Mouse (Mus musculus): ENCODE results near the gene Emc10.

Emc10 gene

DNA sequence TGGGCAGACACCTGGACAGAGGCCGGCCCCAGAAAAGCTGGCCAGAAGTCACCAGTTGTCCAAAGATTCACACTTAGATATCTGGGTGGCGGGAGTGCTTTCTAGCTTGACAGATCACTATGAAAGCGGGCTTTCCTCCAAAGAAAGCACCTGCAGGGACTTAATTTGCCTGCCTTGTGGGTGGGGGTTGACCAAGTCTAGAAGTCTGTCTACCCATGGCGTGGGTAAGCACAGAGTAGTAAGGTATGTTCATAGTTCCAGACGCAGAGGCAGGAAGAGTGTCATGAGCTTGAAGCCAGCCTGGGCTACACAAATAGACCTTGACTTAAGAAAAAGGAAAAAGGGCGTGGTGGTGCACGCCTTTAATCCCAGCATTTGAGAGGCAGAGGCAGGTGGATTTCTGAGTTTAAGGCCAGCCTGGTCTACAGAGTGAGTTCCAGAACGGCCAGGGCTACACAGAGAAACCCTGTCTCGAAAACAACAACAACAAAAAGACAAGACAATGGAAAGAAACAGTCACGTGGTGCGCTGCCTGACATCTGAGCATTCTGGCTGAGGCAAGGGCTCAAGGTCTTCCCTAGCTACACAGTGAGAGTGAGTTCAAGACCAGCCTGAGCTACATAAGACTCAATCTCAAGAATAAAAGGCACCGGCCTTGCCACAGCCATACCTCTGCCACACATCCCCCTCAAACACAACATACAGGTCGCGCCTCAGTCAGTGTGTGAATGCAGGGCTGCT is 30.3 kb upstream of the Emc10 start:
- peak; percentile 76 for DNase-seq (ENCODE audit: low read depth, low spot score)

- DNase-seq (ENCODE audit: low read depth, low spot score), result peak; percentile 24
Measured at GRCm38 (mm10) chr7:44525126-44525832, 28.9 kb upstream of the Emc10 start.

DNA sequence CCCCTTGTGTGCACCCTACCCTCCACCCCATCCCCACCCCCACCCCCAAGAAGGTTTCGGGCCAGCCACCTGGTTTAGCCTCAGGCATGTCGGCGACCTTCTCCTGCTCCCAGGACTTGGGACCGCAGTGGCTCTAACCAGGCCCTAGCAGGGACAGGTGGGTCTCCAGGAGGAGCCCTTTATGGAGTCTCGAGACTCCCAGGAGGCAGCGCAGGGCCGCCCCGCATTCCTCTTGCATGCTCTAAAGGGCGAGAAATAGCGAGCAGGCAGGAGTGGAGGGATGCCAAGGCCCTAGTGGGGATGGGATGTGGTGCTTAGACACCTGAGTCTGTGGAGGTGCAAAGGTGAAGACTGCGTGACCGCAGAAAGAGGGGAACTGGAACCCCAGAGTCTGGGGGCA is 28.2 kb upstream of the Emc10 start, which contains the start of gene Mybpc2:
Gene Mybpc2 (minus strand): TSS at position 155 of the 400 bp plus-strand sequence.
- no peak for DNase-seq (ENCODE audit: low read depth, low spot score)

GRCm38 (mm10) chr7:44523056-44523455 is 26.7 kb upstream of the Emc10 start:
- no peak for DNase-seq (ENCODE audit: low read depth, low spot score)

GRCm38 (mm10) chr7:44521710-44522109 is 25.4 kb upstream of the Emc10 start:
- peak; percentile 72 for DNase-seq (ENCODE audit: low read depth, low spot score)

DNA sequence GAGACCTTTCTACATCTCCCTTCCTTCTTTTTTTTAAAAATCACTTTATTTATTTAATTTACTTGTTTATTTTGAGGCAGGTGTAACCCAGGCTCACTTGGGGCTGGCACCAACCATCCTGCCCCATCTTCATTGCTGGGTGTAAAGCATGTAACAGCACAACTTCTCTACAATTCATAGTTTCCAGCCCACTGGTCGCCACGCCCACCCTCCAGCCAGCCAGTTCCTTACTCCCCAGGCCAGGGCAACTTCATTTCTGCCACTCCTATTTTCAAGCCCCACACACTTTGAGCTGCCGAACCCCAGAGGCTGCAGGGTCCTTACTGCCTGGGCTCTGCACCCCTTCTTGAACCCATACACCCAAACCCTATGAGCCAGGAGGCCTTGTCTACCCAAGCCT is 24.7 kb upstream of the Emc10 start:
- peak; percentile 53 for DNase-seq (ENCODE audit: low read depth, low spot score)

DNA sequence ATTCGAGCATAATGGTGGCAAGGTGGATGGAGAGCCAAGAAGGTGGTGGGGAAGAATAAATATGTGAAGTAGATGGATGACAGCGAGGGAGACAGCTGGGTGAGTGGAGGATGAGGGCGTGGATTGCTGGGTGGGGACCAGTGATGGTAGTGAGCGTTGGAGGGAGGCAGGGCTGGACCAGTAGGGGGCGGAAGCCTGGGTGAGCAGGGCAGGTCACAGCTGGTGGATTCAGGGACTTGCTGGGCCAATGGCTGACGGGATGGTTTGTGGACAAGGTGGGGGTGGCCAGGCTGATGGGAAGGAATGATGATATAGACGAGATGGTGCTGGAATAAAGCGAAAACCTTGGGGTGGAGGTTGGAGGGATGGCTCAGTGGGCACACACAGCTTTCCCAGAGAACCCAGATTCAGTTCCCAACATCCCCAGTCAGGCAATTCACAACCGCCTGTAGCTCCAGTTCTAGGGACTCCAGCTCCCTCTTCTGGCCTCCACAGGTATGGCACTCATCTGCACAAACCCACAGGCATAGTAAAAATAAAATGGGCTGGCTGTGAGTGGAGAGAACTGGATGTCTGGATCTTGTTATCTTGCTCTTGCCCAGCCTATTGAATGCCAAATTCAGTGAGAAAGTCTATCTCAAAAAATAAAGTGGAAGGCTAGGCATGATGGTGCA is 23.0 kb upstream of the Emc10 start:
- peak; percentile 48 for DNase-seq (ENCODE audit: low read depth, low spot score)

- no peak for DNase-seq (ENCODE audit: low read depth, low spot score)
Measured at GRCm38 (mm10) chr7:44507491-44507890, 11.2 kb upstream of the Emc10 start.

- DNase-seq (ENCODE audit: low read depth, low spot score), result peak; percentile 75
Measured at GRCm38 (mm10) chr7:44501563-44502115, 5.3 kb upstream of the Emc10 start.

GRCm38 (mm10) chr7:44500046-44500445 is 3.7 kb upstream of the Emc10 start:
- DNase-seq (ENCODE audit: low read depth, low spot score), result no peak

DNA sequence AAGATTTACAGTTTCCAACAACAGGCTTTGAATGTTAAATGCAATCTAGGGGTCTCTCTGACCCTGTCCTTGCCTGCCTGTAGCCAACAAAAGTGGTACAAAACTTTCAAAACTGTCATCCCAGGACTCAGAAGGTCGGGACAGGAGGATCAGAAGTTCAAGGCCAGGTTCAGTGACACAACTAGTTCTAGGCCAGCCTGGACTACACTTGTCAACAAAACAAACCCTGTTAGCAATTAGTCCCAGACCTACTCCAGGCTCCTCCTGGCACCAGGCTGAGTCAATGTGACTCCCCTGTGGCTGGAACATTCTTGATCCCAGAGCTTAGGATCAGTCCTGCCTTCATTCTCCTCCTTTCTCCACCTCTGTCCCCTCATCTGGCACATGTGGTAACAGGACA is 2.6 kb upstream of the Emc10 start:
- DNase-seq (ENCODE audit: low read depth, low spot score), result no peak

DNA sequence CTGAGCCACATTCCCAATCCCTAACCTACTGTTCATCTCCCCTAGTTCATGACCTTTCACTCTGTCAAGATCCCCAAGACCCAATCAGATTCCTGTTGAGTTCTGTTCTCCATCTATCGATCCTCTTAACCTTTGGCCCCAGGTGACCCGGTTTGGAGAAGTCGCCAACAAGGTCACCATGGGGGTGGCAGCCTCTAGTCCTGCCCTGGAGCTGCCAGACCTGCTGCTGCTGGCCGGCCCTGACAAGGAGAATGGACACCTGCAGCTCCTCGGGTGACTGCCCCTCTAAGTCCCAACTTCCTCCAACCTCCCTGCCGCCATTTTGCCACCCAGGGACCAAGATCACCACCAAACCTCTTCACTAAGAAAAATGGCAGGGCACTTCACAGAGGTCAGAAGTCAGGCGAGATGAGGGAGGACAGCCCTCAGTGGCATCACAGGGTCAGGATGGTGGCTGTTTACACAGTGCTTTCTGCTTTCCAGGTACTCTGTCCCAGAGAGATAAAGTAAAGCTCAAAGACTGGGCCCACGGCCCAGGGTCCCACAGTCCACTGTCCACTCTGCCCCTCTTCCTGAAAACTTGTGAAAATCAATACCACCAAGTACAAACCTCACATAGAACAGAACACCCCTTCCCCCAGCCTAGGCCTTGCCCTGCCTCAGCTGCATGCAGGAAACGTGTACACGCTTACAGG is 1.2 kb upstream of the Emc10 start:
- DNase-seq (ENCODE audit: low read depth, low spot score), result peak; percentile 39

- DNase-seq (ENCODE audit: low read depth, low spot score), result no peak
Measured at GRCm38 (mm10) chr7:44496771-44497109, 411 bp upstream of the Emc10 start.

GRCm38 (mm10) chr7:44495086-44495485 is 1.2 kb downstream of the Emc10 start:
- no peak for DNase-seq (ENCODE audit: low read depth, low spot score)

DNA sequence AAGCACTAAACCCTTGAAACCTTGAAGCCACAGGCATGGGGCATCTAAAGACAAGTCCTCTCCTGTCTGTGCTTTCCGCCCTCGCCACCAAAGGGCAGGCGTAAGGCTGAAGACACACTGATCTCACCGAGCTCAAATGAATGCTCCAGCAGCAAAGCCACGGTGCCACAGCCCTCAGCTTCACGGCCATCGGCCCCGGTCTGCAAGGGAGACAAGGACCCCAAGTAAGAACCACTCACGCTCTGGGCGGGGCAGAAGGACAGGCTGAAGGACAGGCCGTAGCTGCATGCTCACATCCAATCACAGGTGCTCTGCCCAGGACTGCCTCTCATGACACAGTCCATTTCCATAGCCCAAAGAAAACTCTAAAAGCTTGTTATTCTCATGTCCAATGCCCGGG is 1.6 kb downstream of the Emc10 start:
- DNase-seq (ENCODE audit: low read depth, low spot score), result no peak

DNA sequence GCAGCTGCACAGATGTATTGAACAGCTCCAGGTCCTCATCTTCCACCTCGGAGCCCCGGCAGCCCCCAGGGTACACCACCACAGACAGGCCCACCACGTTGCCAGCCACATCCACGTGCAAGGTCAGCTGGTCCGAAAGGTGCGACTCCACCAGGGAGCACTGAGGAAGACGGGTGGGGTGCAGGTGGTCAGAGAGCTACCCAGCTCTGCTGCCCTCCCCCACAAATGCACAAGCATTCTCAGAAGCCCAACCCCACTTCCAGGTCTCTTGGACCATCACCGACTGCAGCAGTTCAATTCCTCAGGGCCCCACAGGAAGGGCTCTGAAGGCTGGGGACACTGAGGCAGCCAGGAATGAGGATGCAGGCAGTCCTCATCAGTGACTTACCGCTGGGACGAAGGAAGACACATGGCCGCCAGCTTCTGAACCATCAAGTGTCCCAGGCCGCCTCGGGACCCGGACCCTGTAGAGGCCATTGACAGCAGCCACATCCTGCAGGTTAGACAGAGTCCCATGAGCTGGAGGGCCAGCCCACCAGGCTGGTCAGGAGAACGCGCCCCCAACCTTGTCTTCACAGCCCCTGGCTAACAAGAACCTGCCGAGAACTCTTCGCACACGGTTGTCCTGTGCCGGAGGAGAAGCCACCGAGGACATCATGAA is 4.0 kb downstream of the Emc10 start:
- DNase-seq (ENCODE audit: low read depth, low spot score), result no peak

DNA sequence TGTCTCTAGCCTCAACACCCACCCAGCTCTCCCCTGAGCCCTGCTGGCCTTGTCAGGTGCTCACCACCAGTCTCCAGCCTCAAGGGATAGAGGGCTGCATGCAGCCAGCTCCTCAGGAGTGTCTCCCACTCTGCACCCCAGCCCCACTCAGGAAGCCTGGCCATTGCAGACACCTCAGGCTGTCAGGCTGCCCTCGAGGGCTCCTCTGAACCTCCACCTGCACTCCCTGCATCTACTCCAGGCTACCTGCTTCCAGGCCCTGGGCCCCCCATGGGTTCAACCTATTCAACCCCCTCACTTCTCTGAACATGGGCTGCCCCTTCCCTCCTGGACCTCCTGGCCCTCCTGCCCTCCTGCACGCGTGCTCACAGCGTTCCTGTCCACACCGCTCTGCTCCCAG is 4.9 kb downstream of the Emc10 start:
- no peak for DNase-seq (ENCODE audit: low read depth, low spot score)

- DNase-seq (ENCODE audit: low read depth, low spot score), result no peak
Measured at GRCm38 (mm10) chr7:44490281-44490680, 6.0 kb downstream of the Emc10 start.

DNA sequence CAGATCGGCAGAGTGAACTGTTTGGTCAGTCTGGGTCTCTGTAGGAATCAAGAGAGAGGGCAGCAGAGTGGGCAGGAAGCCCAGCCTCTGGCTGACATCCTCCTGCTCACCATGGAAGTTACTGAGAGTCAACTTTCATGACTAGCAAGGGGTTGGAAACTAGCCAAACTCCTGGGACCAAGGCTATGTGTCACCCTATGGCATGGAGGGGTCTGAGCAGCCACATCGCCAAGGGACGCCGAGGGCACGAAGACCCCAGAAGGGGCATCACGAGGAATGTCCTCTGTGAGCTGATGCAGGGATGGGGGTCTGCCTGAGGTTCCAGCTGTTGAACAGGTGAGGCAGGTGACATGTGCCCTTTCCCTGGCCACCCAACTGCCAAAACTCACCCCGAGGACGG is 7.8 kb downstream of the Emc10 start:
- DNase-seq (ENCODE audit: low read depth, low spot score), result no peak

GRCm38 (mm10) chr7:44487936-44488335 is 8.4 kb downstream of the Emc10 start:
- no peak for DNase-seq (ENCODE audit: low read depth, low spot score)

DNA sequence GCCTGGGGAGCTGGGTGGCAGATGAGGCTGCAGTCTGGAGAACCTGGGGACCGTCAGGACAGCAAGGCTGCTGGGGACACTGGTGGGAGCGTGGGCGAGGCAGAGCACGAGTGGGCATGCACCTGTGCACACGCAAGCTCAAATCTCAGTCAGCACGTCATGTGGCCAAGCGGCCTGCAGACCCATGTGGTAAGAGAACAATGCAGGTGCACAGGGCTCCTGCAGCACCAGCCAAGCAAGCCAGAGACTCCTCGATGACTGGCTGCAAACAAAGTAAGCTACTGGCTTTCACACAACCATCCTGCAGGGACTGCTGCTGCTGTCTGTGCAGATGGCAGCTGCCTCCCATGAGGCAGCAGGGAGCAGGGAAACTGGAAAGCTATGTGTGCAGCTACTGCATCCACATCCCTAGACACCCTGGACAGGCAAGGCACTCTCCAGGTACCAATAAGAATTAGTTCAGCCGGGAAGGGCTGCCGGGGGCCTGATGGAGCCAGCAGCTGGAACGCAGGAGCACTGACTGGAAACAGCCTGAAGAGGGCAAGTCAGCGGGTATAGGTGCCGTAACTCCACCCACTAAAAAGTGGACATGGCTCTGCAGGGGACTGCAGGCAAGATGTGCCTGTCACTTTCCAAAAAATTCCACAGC is 9.3 kb downstream of the Emc10 start:
- no peak for DNase-seq (ENCODE audit: low read depth, low spot score)

Measured in A20 (cell line).